Mouse (Mus musculus) CH12.LX (cell line): ENCODE results near the gene Txk. TPM values are rescaled to one million over a fixed set of nuclear protein-coding genes. Genes with fewer than 3 reads are reported as not detected.

ENCODE experiments used
- DNase-seq: peaks from one replicate; pipeline ENCODE4 v3.0.0-alpha.2; 2013; ENCODE audit errors: extremely low read depth
- H3K27ac ChIP-seq: 2 replicates; pipeline ENCODE4 v1.5.1; 2012; ENCODE audit warnings: low read depth, mild to moderate bottlenecking, control low read depth, moderate library complexity; ENCODE audit not compliant: insufficient read depth
- H3K27me3 ChIP-seq: replicated peaks from 2 replicates; pipeline ENCODE3; 2012; ENCODE audit warnings: inconsistent platforms
- H3K36me3 ChIP-seq, 2 experiments: replicated peaks in 1 of 2; 2 replicates each; pipeline versions ENCODE3 to v1.6.1; 2012; ENCODE audit warnings: inconsistent platforms in 1 of 2, low read length in 1 of 2, mild to moderate bottlenecking in 1 of 2, mixed read lengths in 1 of 2, moderate library complexity in 1 of 2; ENCODE audit not compliant: control insufficient read depth in 1 of 2, insufficient read depth in 1 of 2
- H3K4me1 ChIP-seq, 2 experiments: 2 replicates each; pipeline ENCODE4 v1.6.1; 2012; ENCODE audit warnings: inconsistent platforms in 1 of 2, moderate library complexity in 1 of 2; ENCODE audit not compliant: insufficient read depth in 2 of 2, control insufficient read depth in 1 of 2
- H3K4me2 ChIP-seq: 2 replicates; pipeline ENCODE4 v1.6.1; 2012; ENCODE audit warnings: low read depth, mild to moderate bottlenecking, control low read depth; ENCODE audit not compliant: poor library complexity, insufficient read depth, severe bottlenecking
- H3K4me3 ChIP-seq, 3 experiments: fragments of 150-350 bp in 1 of 3; sonication (generic) in 1 of 3; replicated peaks in 1 of 3; 2 replicates each; pipeline versions ENCODE3 to v1.5.1; 2011 to 2012; ENCODE audit warnings: low read depth in 2 of 3, low read length in 2 of 3, mild to moderate bottlenecking in 2 of 3, moderate library complexity in 2 of 3, control low read depth in 1 of 3, improper control_type of control experiment in 1 of 3, inconsistent platforms in 1 of 3, mixed read lengths in 1 of 3; ENCODE audit not compliant: poor library complexity in 1 of 3
- H3K79me2 ChIP-seq: replicated peaks from 2 replicates; pipeline ENCODE4 v1.6.1; 2012; ENCODE audit warnings: mild to moderate bottlenecking, moderate library complexity; ENCODE audit not compliant: control insufficient read depth, poor library complexity, insufficient read depth, severe bottlenecking; ENCODE audit errors: extremely low read depth
- H3K9ac ChIP-seq: 2 replicates; pipeline ENCODE4 v1.6.1; 2012; ENCODE audit warnings: low read depth, mild to moderate bottlenecking, control low read depth, moderate library complexity; ENCODE audit not compliant: insufficient read depth
- H3K9me3 ChIP-seq: replicated peaks from 2 replicates; pipeline ENCODE3; 2012; ENCODE audit warnings: low read length, inconsistent platforms, mixed read lengths
- CHD1 ChIP-seq: IDR thresholded peaks from 2 replicates; pipeline ENCODE4 v1.6.1; 2012; ENCODE audit warnings: low read depth, low read length, improper control_type of control experiment, inconsistent platforms
- CHD2 ChIP-seq: IDR thresholded peaks from 2 replicates; pipeline ENCODE4 v1.6.1; 2011; ENCODE audit warnings: low read length, improper control_type of control experiment
- E2F4 ChIP-seq: IDR thresholded peaks from 2 replicates; pipeline ENCODE4 v1.6.1; 2011; ENCODE audit warnings: low read depth, low read length, improper control_type of control experiment; ENCODE audit not compliant: insufficient replicate concordance
- ELF1 ChIP-seq: IDR thresholded peaks from 2 replicates; pipeline ENCODE4 v1.6.1; 2014; ENCODE audit warnings: low read depth, mild to moderate bottlenecking, inconsistent platforms, low read length, improper control_type of control experiment
- EP300 ChIP-seq: IDR thresholded peaks from 2 replicates; pipeline ENCODE4 v1.6.1; 2011; ENCODE audit warnings: low read length, improper control_type of control experiment
- ETS1 ChIP-seq: conservative IDR thresholded peaks from 2 replicates; pipeline ENCODE4 v1.6.1; 2012; ENCODE audit warnings: low read depth, mild to moderate bottlenecking, inconsistent platforms, low read length, improper control_type of control experiment, moderate library complexity
- GABPA ChIP-seq: IDR thresholded peaks from 2 replicates; pipeline ENCODE4 v1.6.1; 2012; ENCODE audit warnings: low read depth, low read length, improper control_type of control experiment, inconsistent platforms; ENCODE audit not compliant: insufficient replicate concordance
- HCFC1 ChIP-seq: IDR thresholded peaks from 2 replicates; pipeline ENCODE4 v1.6.1; 2012; ENCODE audit warnings: low read depth, mild to moderate bottlenecking, inconsistent platforms, low read length, improper control_type of control experiment
- JUN ChIP-seq: IDR thresholded peaks from 2 replicates; pipeline ENCODE4 v1.6.1; 2011; ENCODE audit warnings: low read depth, mild to moderate bottlenecking, low read length, improper control_type of control experiment, moderate library complexity; ENCODE audit not compliant: insufficient read depth
- KAT2A ChIP-seq: IDR thresholded peaks from 2 replicates; pipeline ENCODE4 v1.6.1; 2012; ENCODE audit warnings: low read length, improper control_type of control experiment, inconsistent platforms; ENCODE audit not compliant: insufficient replicate concordance
- MAFK ChIP-seq: IDR thresholded peaks from 2 replicates; pipeline ENCODE4 v1.6.1; 2011; ENCODE audit warnings: low read length, improper control_type of control experiment; ENCODE audit not compliant: insufficient replicate concordance
- MAZ ChIP-seq: IDR thresholded peaks from 2 replicates; pipeline ENCODE4 v1.6.1; 2012; ENCODE audit warnings: low read depth, mild to moderate bottlenecking, inconsistent platforms, low read length, improper control_type of control experiment, moderate library complexity
- MXI1 ChIP-seq: IDR thresholded peaks from 2 replicates; pipeline ENCODE4 v1.6.1; 2011; ENCODE audit warnings: mild to moderate bottlenecking, low read depth, low read length, improper control_type of control experiment
- MYC ChIP-seq: IDR thresholded peaks from 2 replicates; pipeline ENCODE4 v1.6.1; 2011; ENCODE audit warnings: low read depth, mild to moderate bottlenecking, improper control_type of control experiment, low read length
- PAX5 ChIP-seq: IDR thresholded peaks from 2 replicates; pipeline ENCODE4 v1.6.1; 2012; ENCODE audit warnings: low read length, inconsistent platforms, mixed read lengths
- POLR2A ChIP-seq: IDR thresholded peaks from 2 replicates; pipeline ENCODE4 v1.6.1; 2011; ENCODE audit warnings: low read depth, mild to moderate bottlenecking, improper control_type of control experiment, low read length
- POLR2AphosphoS2 ChIP-seq: IDR thresholded peaks from 2 replicates; pipeline ENCODE4 v1.6.1; 2011; ENCODE audit warnings: low read depth, low read length, improper control_type of control experiment
- RAD21 ChIP-seq: IDR thresholded peaks from 2 replicates; pipeline ENCODE4 v1.6.1; 2011; ENCODE audit warnings: low read depth, mild to moderate bottlenecking, low read length, improper control_type of control experiment, moderate library complexity
- RCOR1 ChIP-seq: conservative IDR thresholded peaks from 2 replicates; pipeline ENCODE4 v1.6.1; 2012; ENCODE audit warnings: low read depth, mild to moderate bottlenecking, inconsistent platforms, low read length, improper control_type of control experiment
- SIN3A ChIP-seq: IDR thresholded peaks from 2 replicates; pipeline ENCODE4 v1.6.1; 2012; ENCODE audit warnings: low read length, improper control_type of control experiment, inconsistent platforms
- USF2 ChIP-seq: conservative IDR thresholded peaks from 2 replicates; pipeline ENCODE4 v1.6.1; 2011; ENCODE audit warnings: low read depth, low read length, improper control_type of control experiment
- ZKSCAN1 ChIP-seq: IDR thresholded peaks from 2 replicates; pipeline ENCODE4 v1.6.1; 2012; ENCODE audit warnings: low read depth, inconsistent platforms, low read length, improper control_type of control experiment, borderline replicate concordance
- ZMIZ1 ChIP-seq: IDR thresholded peaks from 2 replicates; pipeline ENCODE4 v1.6.1; 2012; ENCODE audit warnings: low read depth, mild to moderate bottlenecking, inconsistent platforms, low read length, improper control_type of control experiment
- ZNF384 ChIP-seq: IDR thresholded peaks from 2 replicates; pipeline ENCODE4 v1.6.1; 2012; ENCODE audit warnings: low read depth, low read length, improper control_type of control experiment, inconsistent platforms
- dilution Hi-C: fragments of 300-500 bp; cut with MboI; formaldehyde crosslinking; loops from 2 replicates; pipeline ENCODE4 v1.14.3; 2020; ENCODE audit warnings: low sequenced_read_pairs; ENCODE audit not compliant: extremely low pct_unique_long_range_greater_than_20kb, extremely low pct_ligation_motif_present
- in situ Hi-C: fragments of 300-500 bp; cut with MboI; formaldehyde crosslinking; loops from 3 replicates; pipeline ENCODE4 v1.14.3; 2019; ENCODE audit warnings: low sequenced_read_pairs, low pct_ligation_motif_present, low pct_unique_long_range_greater_than_20kb, mixed read lengths
- polyA plus RNA-seq: library from polyadenylated mRNA; unstranded; fragments of >175 nt; gene quantifications from 2 replicates; pipeline ENCODE4 v1.2.1, GENCODE M21; 2012; ENCODE audit warnings: low read depth; ENCODE audit not compliant: insufficient read length
- total RNA-seq, 2 experiments: library from RNA; depleted of rRNA; stranded (reverse); fragments of 300-350 nt in 1 of 2; fragments of >200 nt in 1 of 2; gene quantifications; 2 replicates each; pipeline ENCODE4 v1.2.3; 2012 to 2014

The Txk gene
- total and polyA plus RNA-seq, 3 experiments: 0.08 to 0.11 TPM; not detected in 1

DNA sequence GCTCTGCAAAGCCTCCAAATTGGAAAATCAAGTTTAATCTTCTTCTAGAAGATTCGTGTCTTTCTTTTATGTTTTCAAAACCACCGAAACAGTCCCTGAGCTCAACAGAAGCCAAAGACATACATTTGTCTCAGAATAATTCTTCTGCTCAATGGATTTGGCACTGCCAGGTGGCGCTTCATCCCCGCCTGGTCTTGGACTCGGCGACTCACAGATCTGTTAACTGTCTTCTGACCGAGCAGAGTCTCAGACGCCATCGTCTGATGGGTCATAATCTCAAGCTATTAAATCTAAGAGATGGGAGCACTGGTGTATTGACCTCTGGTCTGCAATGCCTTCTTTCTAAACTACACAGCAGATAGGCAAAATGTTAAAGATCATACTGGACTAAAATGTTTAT is 84.2 kb downstream of the Txk start:
- Histone ChIP-seq H3K4me1 (no peaks in the 10 kb centered on the region; a peak in 1 of 4 replicates), H3K27ac (no peak overlapping the region), H3K79me2 (no peaks in the 10 kb centered on the region), H3K4me3 (no peak overlapping the region), H3K27me3 (no peaks in the 10 kb centered on the region), H3K36me3 (no peaks in the 10 kb centered on the region), H3K4me2 (no peak overlapping the region), H3K9me3 (no peaks in the 10 kb centered on the region), H3K9ac (no peak overlapping the region)
- dilution Hi-C loops (no loop called here), in situ Hi-C loops (no loop called here)
- TF ChIP-seq POLR2AphosphoS2 (no peak), ETS1 (no peak), HCFC1 (no peak), ZKSCAN1 (no peak), POLR2A (no peak), ZNF384 (no peak), CHD1 (no peak), JUN (no peak), PAX5 (no peak), KAT2A (no peak), MYC (no peak), RCOR1 (no peak), SIN3A (no peak), MXI1 (no peak), GABPA (no peak), USF2 (no peak), MAZ (no peak)
- no peak for DNase-seq

DNA sequence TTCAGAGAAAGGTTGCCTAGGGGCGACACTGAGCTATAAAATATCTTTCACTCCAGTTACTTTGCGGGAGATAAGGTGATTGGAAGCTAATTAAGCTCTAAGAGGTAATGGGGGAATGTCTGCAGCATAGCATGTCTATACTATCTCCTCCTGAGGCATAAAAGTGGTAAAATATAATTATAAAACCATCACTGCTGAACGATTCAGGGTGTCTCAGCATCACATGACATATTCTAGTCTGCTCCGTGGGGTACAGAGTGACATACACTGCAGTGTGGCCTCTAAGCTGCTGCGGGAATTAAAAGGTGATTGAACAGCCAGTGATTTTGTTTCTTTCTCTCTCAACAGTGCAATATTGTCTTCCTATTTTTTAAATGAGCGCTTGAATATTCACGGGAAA is 86.1 kb downstream of the Txk start:
- no peak overlapping the region for H3K4me2 ChIP-seq
- no peak for TF ChIP-seq MAFK
- no peak for TF ChIP-seq CHD2
- TF ChIP-seq EP300: no peak
- TF ChIP-seq POLR2AphosphoS2: no peak
- TF ChIP-seq E2F4: no peak
- no peak for TF ChIP-seq ZMIZ1
- no peak for TF ChIP-seq ELF1
- TF ChIP-seq RAD21: no peak
- TF ChIP-seq ZKSCAN1: no peak
- no peak overlapping the region for H3K27ac ChIP-seq
- H3K9ac ChIP-seq: no peak overlapping the region
- no peaks in the 10 kb centered on the region for H3K79me2 ChIP-seq
- no peaks in the 10 kb centered on the region for H3K36me3 ChIP-seq
- DNase-seq: no peak
- no peaks in the 10 kb centered on the region for H3K9me3 ChIP-seq
- no peaks in the 10 kb centered on the region for H3K27me3 ChIP-seq
- dilution Hi-C loops: no loop called here
- H3K4me3 ChIP-seq: no peak overlapping the region
- in situ Hi-C loops: no loop called here
- no peaks in the 10 kb centered on the region; a peak in 1 of 4 replicates for H3K4me1 ChIP-seq
